Mouse (Mus musculus) T-cell, adult 2 months (primary cell): ENCODE measurements around the gene Purb.
"Not testable (repeated sequence)": the region's sequence is repeated elsewhere in the genome, so short reads cannot be mapped to it uniquely, and the experiment has no call there.

Source experiments
- DNase-seq: peaks from one replicate; pipeline ENCODE4 v3.0.0; 2022; ENCODE audit warnings: low spot score

The Purb gene

GRCm38 (mm10) chr11:6444077-6444853 is 31.5 kb downstream of the Purb start, which contains the start of gene H2afv:
TSS of gene H2afv (minus strand) at chr11:6444443.
- peak; percentile 99 for DNase-seq

GRCm38 (mm10) chr11:6443727-6444076 is 32.0 kb downstream of the Purb start:
- DNase-seq: no peak

- DNase-seq: no peak
Measured at GRCm38 (mm10) chr11:6443102-6443501, 32.6 kb downstream of the Purb start.

DNA sequence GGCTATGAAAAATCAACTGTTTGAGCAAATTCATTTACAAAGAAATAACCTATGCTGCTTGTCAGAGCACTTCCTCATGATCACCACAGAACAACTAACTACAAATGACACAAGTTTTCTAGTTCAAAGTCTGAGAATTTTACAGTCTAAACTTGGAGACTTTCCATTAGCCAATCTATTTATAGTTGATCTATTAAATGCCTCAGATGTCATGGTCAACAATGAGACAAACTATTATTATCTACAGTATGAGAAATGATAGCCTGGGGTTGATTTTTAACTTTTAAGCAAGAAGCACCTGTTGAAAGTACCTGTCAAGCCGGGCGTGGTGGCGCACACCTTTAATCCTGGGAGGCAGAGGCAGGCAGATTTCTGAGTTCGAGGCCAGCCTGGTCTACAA is 33.2 kb downstream of the Purb start:
- DNase-seq: no peak

GRCm38 (mm10) chr11:6440171-6440570 is 35.5 kb downstream of the Purb start:
- no peak for DNase-seq

GRCm38 (mm10) chr11:6437667-6438066 is 38.0 kb downstream of the Purb start:
- no peak for DNase-seq

DNA sequence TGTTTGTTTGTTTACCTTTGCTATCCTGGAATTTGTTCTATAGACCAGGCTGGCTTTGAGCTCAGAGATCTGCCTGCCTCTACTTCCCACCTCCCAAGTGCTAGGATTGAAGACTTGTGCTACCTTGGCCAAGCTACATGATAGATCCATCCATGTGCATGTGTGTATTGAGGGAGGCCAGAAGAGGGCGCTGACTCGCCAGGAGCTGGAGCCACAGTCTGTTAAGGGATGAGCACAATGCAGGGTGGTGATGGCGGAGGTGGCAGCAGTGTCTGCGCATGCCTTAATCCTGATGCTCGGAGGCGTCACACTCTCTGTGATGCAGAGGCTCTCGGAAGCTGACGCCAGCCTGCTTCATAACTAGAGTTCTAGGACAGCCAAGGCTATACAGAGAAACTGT is 39.3 kb downstream of the Purb start:
- peak; percentile 67 for DNase-seq

GRCm38 (mm10) chr11:6430186-6430585 is 45.5 kb downstream of the Purb start:
- DNase-seq: no peak

GRCm38 (mm10) chr11:6420722-6421350 is 54.9 kb downstream of the Purb start:
- DNase-seq: no peak

- no peak for DNase-seq
Measured at GRCm38 (mm10) chr11:6420283-6420703, 55.4 kb downstream of the Purb start.

- DNase-seq: not testable (repeated sequence)
Measured at GRCm38 (mm10) chr11:6419156-6419555, 56.6 kb downstream of the Purb start.

- DNase-seq: no peak
Measured at GRCm38 (mm10) chr11:6418751-6419150, 57.0 kb downstream of the Purb start.
